Mouse (Mus musculus): ENCODE results near the gene H2afz. TPM values are rescaled to one million over a fixed set of nuclear protein-coding genes. Genes with fewer than 3 reads are reported as not detected.
"Not testable (repeated sequence)": the region's sequence is repeated elsewhere in the genome, so short reads cannot be mapped to it uniquely, and the experiment has no call there.

Gene H2afz
- polyA plus RNA-seq, 1 experiment from 2014 or later, result 2,789 TPM

- Histone ChIP-seq H3K36me3 (ENCODE audit: control insufficient read depth, insufficient read depth, low read length) (no peaks in the 10 kb centered on the region), H3K4me1 (replicated peaks; ENCODE audit: control insufficient read depth, insufficient read depth, low read length) (no peaks in the 10 kb centered on the region), H3K9me3 (ENCODE audit: control insufficient read depth, low read length) (no peaks in the 10 kb centered on the region), H3K27me3 (ENCODE audit: control insufficient read depth, insufficient read depth, low read length) (no peaks in the 10 kb centered on the region), H3K9ac (ENCODE audit: low read depth, low read length) (no peak overlapping the region), H3K4me3 (ENCODE audit: low read depth, low read length) (no peak overlapping the region), H3K4me2 (replicated peaks; ENCODE audit: low read depth, low read length) (no peak overlapping the region), H3K27ac (ENCODE audit: low read depth, low read length) (no peak overlapping the region)
- 93% methylated on average over 4 of the region's 4 CpGs for WGBS
- no peak for ATAC-seq (ENCODE audit: low FRiP score)
- DNase-seq (ENCODE audit: low spot score), result no peak
Measured at GRCm38 (mm10) chr3:137892118-137892517, 27.8 kb downstream of the H2afz start.

- Histone ChIP-seq H3K9ac (ENCODE audit: low read depth, low read length) (no peak overlapping the region), H3K4me1 (replicated peaks; ENCODE audit: control insufficient read depth, insufficient read depth, low read length) (no peaks in the 10 kb centered on the region), H3K4me3 (ENCODE audit: low read depth, low read length) (no peak overlapping the region), H3K27ac (ENCODE audit: low read depth, low read length) (no peak overlapping the region), H3K36me3 (ENCODE audit: control insufficient read depth, insufficient read depth, low read length) (no peaks in the 10 kb centered on the region), H3K4me2 (replicated peaks; ENCODE audit: low read depth, low read length) (no peak overlapping the region), H3K9me3 (ENCODE audit: control insufficient read depth, low read length) (no peaks in the 10 kb centered on the region), H3K27me3 (ENCODE audit: control insufficient read depth, insufficient read depth, low read length) (no peaks in the 10 kb centered on the region)
- WGBS, result 88% methylated on average over 4 of the region's 4 CpGs
- DNase-seq (ENCODE audit: low spot score) (no peak), ATAC-seq (ENCODE audit: low FRiP score) (no peak)
Measured at GRCm38 (mm10) chr3:137893789-137894188, 29.5 kb downstream of the H2afz start.

- H3K27ac ChIP-seq (ENCODE audit: low read depth, low read length), result no peak overlapping the region
- no peak overlapping the region for H3K4me2 ChIP-seq (replicated peaks; ENCODE audit: low read depth, low read length)
- H3K9ac ChIP-seq (ENCODE audit: low read depth, low read length), result no peak overlapping the region
- H3K36me3 ChIP-seq (ENCODE audit: control insufficient read depth, insufficient read depth, low read length), result no peaks in the 10 kb centered on the region
- DNase-seq (ENCODE audit: low spot score) (peak; percentile 15), ATAC-seq (ENCODE audit: low FRiP score) (no peak)
- WGBS, result 87% methylated on average over 3 of the region's 3 CpGs
- H3K4me1 ChIP-seq (replicated peaks; ENCODE audit: control insufficient read depth, insufficient read depth, low read length), result no peaks in the 10 kb centered on the region
- no peaks in the 10 kb centered on the region for H3K27me3 ChIP-seq (ENCODE audit: control insufficient read depth, insufficient read depth, low read length)
- no peaks in the 10 kb centered on the region for H3K9me3 ChIP-seq (ENCODE audit: control insufficient read depth, low read length)
- no peak overlapping the region for H3K4me3 ChIP-seq (ENCODE audit: low read depth, low read length)
Measured at GRCm38 (mm10) chr3:137895196-137895595, 30.9 kb downstream of the H2afz start.

DNA sequence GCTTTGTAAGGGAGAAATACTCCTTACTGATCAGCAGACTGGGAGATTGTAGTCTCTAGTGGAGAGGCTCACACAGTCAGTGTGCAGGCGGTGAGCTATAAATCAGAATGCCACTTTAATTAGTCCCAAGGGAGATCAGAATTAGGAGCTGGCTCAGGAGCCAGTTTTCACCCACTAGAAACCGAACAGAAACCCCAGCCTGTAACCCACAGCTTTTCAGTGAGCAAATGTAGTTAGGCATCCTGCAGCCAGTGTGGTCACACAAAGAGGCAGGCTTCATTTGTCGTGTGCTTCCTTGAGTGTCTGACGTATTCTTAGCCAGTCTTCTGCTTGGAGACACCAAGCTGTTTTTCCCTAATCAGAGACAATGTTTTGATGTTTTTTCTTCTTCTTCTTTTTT, 32.1 kb downstream of the H2afz start:
- H3K27me3 ChIP-seq (ENCODE audit: control insufficient read depth, insufficient read depth, low read length), result no peaks in the 10 kb centered on the region
- DNase-seq (ENCODE audit: low spot score) (no peak), ATAC-seq (ENCODE audit: low FRiP score) (no peak)
- H3K4me1 ChIP-seq (replicated peaks; ENCODE audit: control insufficient read depth, insufficient read depth, low read length), result no peaks in the 10 kb centered on the region
- H3K27ac ChIP-seq (ENCODE audit: low read depth, low read length), result no peak overlapping the region
- no peak overlapping the region for H3K9ac ChIP-seq (ENCODE audit: low read depth, low read length)
- no peaks in the 10 kb centered on the region for H3K36me3 ChIP-seq (ENCODE audit: control insufficient read depth, insufficient read depth, low read length)
- WGBS, result 88% methylated on average over 4 of the region's 4 CpGs
- no peak overlapping the region for H3K4me3 ChIP-seq (ENCODE audit: low read depth, low read length)
- H3K4me2 ChIP-seq (replicated peaks; ENCODE audit: low read depth, low read length), result no peak overlapping the region
- H3K9me3 ChIP-seq (ENCODE audit: control insufficient read depth, low read length), result no peaks in the 10 kb centered on the region

GRCm38 (mm10) chr3:137896867-137897266, 32.6 kb downstream of the H2afz start:
- ATAC-seq (ENCODE audit: low FRiP score) (no peak), DNase-seq (ENCODE audit: low spot score) (no peak)
- Histone ChIP-seq H3K27ac (ENCODE audit: low read depth, low read length) (no peak overlapping the region), H3K27me3 (ENCODE audit: control insufficient read depth, insufficient read depth, low read length) (no peaks in the 10 kb centered on the region), H3K4me2 (replicated peaks; ENCODE audit: low read depth, low read length) (no peak overlapping the region), H3K36me3 (ENCODE audit: control insufficient read depth, insufficient read depth, low read length) (no peaks in the 10 kb centered on the region), H3K9ac (ENCODE audit: low read depth, low read length) (no peak overlapping the region), H3K4me1 (replicated peaks; ENCODE audit: control insufficient read depth, insufficient read depth, low read length) (no peaks in the 10 kb centered on the region), H3K4me3 (ENCODE audit: low read depth, low read length) (no peak overlapping the region), H3K9me3 (ENCODE audit: control insufficient read depth, low read length) (no peaks in the 10 kb centered on the region)
- WGBS, result 93% methylated on average over 3 of the region's 3 CpGs

DNA sequence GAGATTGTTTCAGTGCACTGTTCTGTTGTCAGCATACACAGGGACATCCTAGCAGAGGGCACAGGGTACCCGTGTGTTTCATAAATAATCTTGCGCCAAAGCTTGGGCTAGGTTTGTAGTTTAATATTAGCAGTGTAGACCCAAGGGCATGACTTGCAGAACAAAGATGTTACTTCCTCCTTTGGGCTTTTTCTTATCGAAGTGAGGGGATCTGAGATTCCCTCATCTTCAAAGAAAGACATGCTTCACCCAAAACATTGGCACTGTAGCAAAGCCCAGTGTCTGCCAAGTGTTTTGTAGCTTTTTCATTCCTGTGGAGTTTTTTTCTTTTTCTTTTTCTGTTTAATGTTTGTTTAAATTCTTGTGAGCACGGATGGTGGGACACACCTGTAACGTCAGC, 33.4 kb downstream of the H2afz start:
- no peak overlapping the region for H3K4me3 ChIP-seq (ENCODE audit: low read depth, low read length)
- no peaks in the 10 kb centered on the region for H3K36me3 ChIP-seq (ENCODE audit: control insufficient read depth, insufficient read depth, low read length)
- H3K9ac ChIP-seq (ENCODE audit: low read depth, low read length), result no peak overlapping the region
- no peaks in the 10 kb centered on the region for H3K9me3 ChIP-seq (ENCODE audit: control insufficient read depth, low read length)
- WGBS, result 89% methylated on average over 5 of the region's 5 CpGs
- H3K27ac ChIP-seq (ENCODE audit: low read depth, low read length), result no peak overlapping the region
- H3K27me3 ChIP-seq (ENCODE audit: control insufficient read depth, insufficient read depth, low read length), result no peaks in the 10 kb centered on the region
- H3K4me1 ChIP-seq (replicated peaks; ENCODE audit: control insufficient read depth, insufficient read depth, low read length), result no peaks in the 10 kb centered on the region
- no peak overlapping the region for H3K4me2 ChIP-seq (replicated peaks; ENCODE audit: low read depth, low read length)
- DNase-seq (ENCODE audit: low spot score), result no peak
- ATAC-seq (ENCODE audit: low FRiP score), result no peak

DNA sequence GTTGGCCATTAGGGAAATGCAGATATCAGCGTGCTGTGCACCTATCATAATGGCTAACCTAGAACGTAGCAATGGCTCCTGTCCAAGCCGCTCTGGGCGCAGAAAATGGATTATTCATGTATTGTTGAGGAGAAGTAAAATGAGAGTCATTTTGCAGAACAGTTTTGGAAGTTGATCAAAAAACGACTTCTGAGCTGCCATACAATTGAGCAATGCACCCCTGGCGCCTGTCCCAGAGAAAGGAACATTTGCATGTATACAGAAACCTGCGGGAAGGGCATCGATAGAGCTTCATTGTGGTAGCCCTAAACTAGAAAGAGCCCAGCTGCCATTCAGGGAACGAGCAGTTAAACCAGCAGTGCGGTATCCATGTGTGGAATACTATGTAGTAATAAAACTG, 35.9 kb downstream of the H2afz start:
- DNase-seq (ENCODE audit: low spot score) (no peak), ATAC-seq (ENCODE audit: low FRiP score) (no peak)
- Histone ChIP-seq H3K4me3 (ENCODE audit: low read depth, low read length) (no peak overlapping the region), H3K36me3 (ENCODE audit: control insufficient read depth, insufficient read depth, low read length) (no peaks in the 10 kb centered on the region), H3K4me1 (replicated peaks; ENCODE audit: control insufficient read depth, insufficient read depth, low read length) (no peaks in the 10 kb centered on the region), H3K9me3 (ENCODE audit: control insufficient read depth, low read length) (no peaks in the 10 kb centered on the region), H3K27ac (ENCODE audit: low read depth, low read length) (no peak overlapping the region), H3K9ac (ENCODE audit: low read depth, low read length) (no peak overlapping the region), H3K4me2 (replicated peaks; ENCODE audit: low read depth, low read length) (no peak overlapping the region), H3K27me3 (ENCODE audit: control insufficient read depth, insufficient read depth, low read length) (no peaks in the 10 kb centered on the region)
- 88% methylated on average over 10 of the region's 10 CpGs for WGBS

DNA sequence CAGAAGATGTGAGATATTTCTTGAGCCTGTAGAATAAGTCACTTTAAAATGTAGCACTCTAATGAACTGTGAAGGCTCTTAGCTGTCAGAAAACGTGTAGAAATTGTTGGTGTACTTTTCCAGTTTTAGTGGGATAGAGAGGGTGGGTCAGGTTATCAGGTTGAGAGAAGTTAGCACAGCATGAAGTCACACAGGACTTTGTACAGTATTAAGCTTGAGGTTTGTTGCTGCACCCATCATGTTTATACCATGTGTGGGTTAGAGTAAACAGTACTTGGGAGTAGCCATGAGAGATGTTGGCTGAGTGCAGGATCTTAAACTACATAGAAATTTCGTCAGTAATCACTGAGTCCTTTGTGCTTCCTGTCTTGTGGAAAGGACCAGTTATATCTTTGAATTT, 48.8 kb downstream of the H2afz start:
- H3K27me3 ChIP-seq (ENCODE audit: control insufficient read depth, insufficient read depth, low read length), result no peaks in the 10 kb centered on the region
- H3K4me3 ChIP-seq (ENCODE audit: low read depth, low read length), result no peak overlapping the region
- no peak for ATAC-seq (ENCODE audit: low FRiP score)
- H3K4me2 ChIP-seq (replicated peaks; ENCODE audit: low read depth, low read length), result no peak overlapping the region
- H3K9me3 ChIP-seq (ENCODE audit: control insufficient read depth, low read length), result no peaks in the 10 kb centered on the region
- no peak overlapping the region for H3K27ac ChIP-seq (ENCODE audit: low read depth, low read length)
- H3K4me1 ChIP-seq (replicated peaks; ENCODE audit: control insufficient read depth, insufficient read depth, low read length), result no peaks in the 10 kb centered on the region
- DNase-seq (ENCODE audit: low spot score), result no peak
- WGBS, result 77% methylated on average over 2 of the region's 2 CpGs
- H3K9ac ChIP-seq (ENCODE audit: low read depth, low read length), result no peak overlapping the region
- no peaks in the 10 kb centered on the region for H3K36me3 ChIP-seq (ENCODE audit: control insufficient read depth, insufficient read depth, low read length)

- not testable (repeated sequence) for DNase-seq (ENCODE audit: low spot score); H3K4me3 ChIP-seq (ENCODE audit: low read depth, low read length); ATAC-seq (ENCODE audit: low FRiP score); H3K9ac ChIP-seq (ENCODE audit: low read depth, low read length); H3K36me3 ChIP-seq (ENCODE audit: control insufficient read depth, insufficient read depth, low read length); H3K27ac ChIP-seq (ENCODE audit: low read depth, low read length); H3K9me3 ChIP-seq (ENCODE audit: control insufficient read depth, low read length); H3K27me3 ChIP-seq (ENCODE audit: control insufficient read depth, insufficient read depth, low read length); H3K4me1 ChIP-seq (replicated peaks; ENCODE audit: control insufficient read depth, insufficient read depth, low read length); H3K4me2 ChIP-seq (replicated peaks; ENCODE audit: low read depth, low read length)
- WGBS, result no CpG with 5 or more reads among the region's 1 CpGs
Measured at GRCm38 (mm10) chr3:137914567-137914966, 50.3 kb downstream of the H2afz start.

All from hindbrain, embryonic 11.5 days (tissue).